Mouse (Mus musculus): ENCODE measurements at regions not wholly inside any gene's neighbourhood (a gene's known extent, or its start where the extent isn't known, plus 50 kb on each side); places are given as distances from the start of the nearest gene placed in this dataset.
A peak's percentile ranks its signal among the peaks of the same experiment; 100 is the strongest.

- H3K27ac ChIP-seq: peak overlapping the region; percentile 15
- H3K9ac ChIP-seq (ENCODE audit: low read depth, low read length): peak overlapping the region; percentile 62
- H3K79me2 ChIP-seq (replicated peaks; ENCODE audit: control insufficient read depth, insufficient read depth, low read length): no peaks in the 10 kb centered on the region
- DNase-seq: peak in 1 of 2 experiments; percentile 45
- H3K4me1 ChIP-seq (ENCODE audit: control insufficient read depth, insufficient read depth, low read length): peaks cover 1% of the 10 kb centered on the region; the same call in 1 of the 2 replicates
- H3K27me3 ChIP-seq (ENCODE audit: control insufficient read depth, insufficient read depth, low read length): no peaks in the 10 kb centered on the region
- intact Hi-C loops (cut with DNase I): loop anchor here (10.0 kb wide), 3 partner anchors 199 to 509 kb away; no protein-coding TSS in a partner anchor
- no peaks in the 10 kb centered on the region for H3K36me3 ChIP-seq (ENCODE audit: control insufficient read depth, insufficient read depth, low read length)
- TF ChIP-seq CTCF (IDR thresholded peaks at IDR 0.05) (no peak), POLR2A (IDR thresholded peaks at IDR 0.05; ENCODE audit: insufficient read depth, low read depth, low read length) (no peak), EP300 (IDR thresholded peaks at IDR 0.05; ENCODE audit: insufficient read depth, low read depth, low read length) (no peak)
- WGBS: 19% methylated on average over 10 of the region's 10 CpGs
- peak overlapping the region; percentile 33; the same call in 1 of the 2 replicates for H3K4me3 ChIP-seq
Measured at GRCm38 (mm10) chr4:9136188-9136569, 897.3 kb upstream of the Car8 start.

- Histone ChIP-seq H3K27me3 (ENCODE audit: control insufficient read depth, insufficient read depth, low read length) (no peaks in the 10 kb centered on the region), H3K9ac (ENCODE audit: low read depth, low read length) (no peak overlapping the region), H3K27ac (peak overlapping the region; percentile 15), H3K4me3 (peak overlapping the region; percentile 33; the same call in 1 of the 2 replicates), H3K36me3 (ENCODE audit: control insufficient read depth, insufficient read depth, low read length) (no peaks in the 10 kb centered on the region), H3K4me1 (ENCODE audit: control insufficient read depth, insufficient read depth, low read length) (peaks cover 1% of the 10 kb centered on the region; the same call in 1 of the 2 replicates), H3K79me2 (replicated peaks; ENCODE audit: control insufficient read depth, insufficient read depth, low read length) (no peaks in the 10 kb centered on the region)
- TF ChIP-seq POLR2A (IDR thresholded peaks at IDR 0.05; ENCODE audit: insufficient read depth, low read depth, low read length) (no peak), CTCF (IDR thresholded peaks at IDR 0.05) (peak; percentile 97)
- WGBS: 10% methylated on average over 21 of the region's 21 CpGs
- intact Hi-C loops (cut with DNase I): loop anchor here (1.0 to 10.0 kb wide), 6 partner anchors 199 to 635 kb away; no protein-coding TSS in a partner anchor
- DNase-seq: peak; percentile 88 to 94
Measured at GRCm38 (mm10) chr4:9135481-9136187, 896.8 kb upstream of the Car8 start.

- no peaks in the 10 kb centered on the region for H3K36me3 ChIP-seq (ENCODE audit: control insufficient read depth, insufficient read depth, low read length)
- H3K27me3 ChIP-seq (ENCODE audit: control insufficient read depth, insufficient read depth, low read length): no peaks in the 10 kb centered on the region
- H3K79me2 ChIP-seq (replicated peaks; ENCODE audit: control insufficient read depth, insufficient read depth, low read length): no peaks in the 10 kb centered on the region
- peaks cover 1% of the 10 kb centered on the region; the same call in 1 of the 2 replicates for H3K4me1 ChIP-seq (ENCODE audit: control insufficient read depth, insufficient read depth, low read length)
- no peak overlapping the region for H3K4me3 ChIP-seq
- WGBS: 27% methylated on average over 2 of the region's 2 CpGs
- intact Hi-C loops (cut with DNase I): loop anchor here (2.0 to 10.0 kb wide), 5 partner anchors 201 to 637 kb away; no protein-coding TSS in a partner anchor
- no peak overlapping the region for H3K9ac ChIP-seq (ENCODE audit: low read depth, low read length)
- no peak for TF ChIP-seq POLR2A (IDR thresholded peaks at IDR 0.05; ENCODE audit: insufficient read depth, low read depth, low read length)
- no peak for TF ChIP-seq EP300 (IDR thresholded peaks at IDR 0.05; ENCODE audit: insufficient read depth, low read depth, low read length)
- no peak for TF ChIP-seq CTCF (IDR thresholded peaks at IDR 0.05)
- peak overlapping the region; percentile 80 for H3K27ac ChIP-seq
- peak in 1 of 2 experiments; percentile 50 for DNase-seq
Measured at GRCm38 (mm10) chr4:9133695-9134094, 894.9 kb upstream of the Car8 start.

- Histone ChIP-seq H3K36me3 (ENCODE audit: control insufficient read depth, insufficient read depth, low read length) (no peaks in the 10 kb centered on the region), H3K27me3 (ENCODE audit: control insufficient read depth, insufficient read depth, low read length) (no peaks in the 10 kb centered on the region), H3K27ac (peak overlapping the region; percentile 80), H3K9ac (ENCODE audit: low read depth, low read length) (no peak overlapping the region; the same call in 1 of the 2 replicates), H3K4me1 (ENCODE audit: control insufficient read depth, insufficient read depth, low read length) (peaks cover 1% of the 10 kb centered on the region; the same call in 1 of the 2 replicates), H3K4me3 (no peak overlapping the region), H3K79me2 (replicated peaks; ENCODE audit: control insufficient read depth, insufficient read depth, low read length) (no peaks in the 10 kb centered on the region)
- intact Hi-C loops (cut with DNase I): loop anchor here (10.0 kb wide), 3 partner anchors 202 to 512 kb away; no protein-coding TSS in a partner anchor
- no peak for DNase-seq
- TF ChIP-seq EP300 (IDR thresholded peaks at IDR 0.05; ENCODE audit: insufficient read depth, low read depth, low read length): no peak
- WGBS: 49% methylated on average over 12 of the region's 12 CpGs
Measured at GRCm38 (mm10) chr4:9132982-9133625, 894.3 kb upstream of the Car8 start.

GRCm38 (mm10) chr4:9132356-9132755, 893.5 kb upstream of the Car8 start:
- intact Hi-C loops (cut with DNase I): loop anchor here (10.0 kb wide), 3 partner anchors 202 to 512 kb away; no protein-coding TSS in a partner anchor
- TF ChIP-seq EP300 (IDR thresholded peaks at IDR 0.05; ENCODE audit: insufficient read depth, low read depth, low read length) (no peak), CTCF (IDR thresholded peaks at IDR 0.05) (no peak), POLR2A (IDR thresholded peaks at IDR 0.05; ENCODE audit: insufficient read depth, low read depth, low read length) (no peak)
- Histone ChIP-seq H3K27ac (no peak overlapping the region), H3K79me2 (replicated peaks; ENCODE audit: control insufficient read depth, insufficient read depth, low read length) (no peaks in the 10 kb centered on the region), H3K27me3 (ENCODE audit: control insufficient read depth, insufficient read depth, low read length) (no peaks in the 10 kb centered on the region), H3K4me1 (ENCODE audit: control insufficient read depth, insufficient read depth, low read length) (peaks cover 1% of the 10 kb centered on the region; the same call in 1 of the 2 replicates), H3K9ac (ENCODE audit: low read depth, low read length) (no peak overlapping the region), H3K4me3 (no peak overlapping the region), H3K36me3 (ENCODE audit: control insufficient read depth, insufficient read depth, low read length) (no peaks in the 10 kb centered on the region)
- 92% methylated on average over 6 of the region's 6 CpGs for WGBS
- DNase-seq: no peak
